Comparison of ENCODE assay signal across 16 mouse cellular contexts in genomic region chr7:127926066-127926465, GRCm38 (mm10). TPM values are rescaled to one million over a fixed set of nuclear protein-coding genes. Genes with fewer than 3 reads are reported as not detected.
DNase-seq lines count a peak whose midpoint lies in the region; ATAC-seq and TF ChIP-seq lines count a peak whose summit lies in the region.
"Had no signal": no experiment of that assay in that cellular context is flagged by ENCODE, and none has a peak within 500 bp of the region (broad histone marks: within the 10 kb centered on the region; RNA-seq: fewer than 3 reads in every experiment).

No protein-coding gene starts in this region.

- no peak overlapping the region for H3K4me2 ChIP-seq in forebrain, postnatal 0 days (ENCODE audit: low read depth)
- H3K4me2 ChIP-seq in embryonic facial prominence, embryonic 14.5 days (ENCODE audit: low read depth, low read length) = no peak overlapping the region; the same call in 1 of the 2 replicates
- no peak overlapping the region for H3K4me2 ChIP-seq in heart, embryonic 11.5 days
- H3K4me2 ChIP-seq: liver, embryonic 12.5 days; midbrain, embryonic 15.5 days had no signal

- no peak for TF ChIP-seq CTCF in forebrain, postnatal 0 days (IDR thresholded peaks at IDR 0.05; ENCODE audit: low read depth)

- H3K4me3 ChIP-seq in forebrain, embryonic 10.5 days = no peak overlapping the region
- H3K4me3 ChIP-seq in forebrain, postnatal 0 days (ENCODE audit: low read depth, low read length) = no peak overlapping the region
- no peak overlapping the region for H3K4me3 ChIP-seq in embryonic facial prominence, embryonic 14.5 days (ENCODE audit: low read depth, low read length)
- H3K4me3 ChIP-seq in heart, embryonic 11.5 days (ENCODE audit: low read depth, low read length) = no peak overlapping the region
- H3K4me3 ChIP-seq: liver, embryonic 12.5 days; midbrain, embryonic 15.5 days had no signal

- peaks cover 66% of the 10 kb centered on the region for H3K36me3 ChIP-seq in forebrain, embryonic 10.5 days (replicated peaks)
- peaks cover 36% of the 10 kb centered on the region for H3K36me3 ChIP-seq in forebrain, postnatal 0 days (ENCODE audit: insufficient read depth)
- H3K36me3 ChIP-seq in embryonic facial prominence, embryonic 14.5 days (ENCODE audit: control insufficient read depth, insufficient read depth, low read length) = peaks cover 52% of the 10 kb centered on the region
- H3K36me3 ChIP-seq in heart, embryonic 11.5 days (ENCODE audit: control insufficient read depth, insufficient read depth, low read length) = no peaks in the 10 kb centered on the region

- no peak for ATAC-seq in forebrain, postnatal 0 days
- ATAC-seq in embryonic facial prominence, embryonic 14.5 days (ENCODE audit: low read depth) = no peak
- no peak for ATAC-seq in heart, embryonic 11.5 days (replicated peaks; ENCODE audit: insufficient number of reproducible peaks, low FRiP score, low TSS enrichment)
- ATAC-seq: forebrain, embryonic 16.5 days; liver, embryonic 12.5 days; midbrain, embryonic 15.5 days had no signal

- no peaks in the 10 kb centered on the region for H3K9me3 ChIP-seq in forebrain, embryonic 10.5 days
- no peaks in the 10 kb centered on the region for H3K9me3 ChIP-seq in forebrain, postnatal 0 days (ENCODE audit: low read length)
- H3K9me3 ChIP-seq in embryonic facial prominence, embryonic 14.5 days (ENCODE audit: control insufficient read depth, low read length) = no peaks in the 10 kb centered on the region
- no peaks in the 10 kb centered on the region for H3K9me3 ChIP-seq in heart, embryonic 11.5 days (replicated peaks; ENCODE audit: control insufficient read depth, low read length)
- H3K9me3 ChIP-seq: liver, embryonic 12.5 days; midbrain, embryonic 15.5 days had no signal

- peak overlapping the region; percentile 15; the same call in 1 of the 2 replicates for H3K27ac ChIP-seq in forebrain, embryonic 10.5 days
- no peak overlapping the region for H3K27ac ChIP-seq in forebrain, postnatal 0 days (ENCODE audit: low read depth, low read length)
- peak overlapping the region; percentile 72 for H3K27ac ChIP-seq in embryonic facial prominence, embryonic 14.5 days (replicated peaks; ENCODE audit: low read depth, low read length)
- H3K27ac ChIP-seq in heart, embryonic 11.5 days (ENCODE audit: low read depth, low read length) = no peak overlapping the region
- H3K27ac ChIP-seq: liver, embryonic 12.5 days; midbrain, embryonic 15.5 days had no signal

- H3K4me1 ChIP-seq in forebrain, embryonic 10.5 days = peaks cover 23% of the 10 kb centered on the region
- H3K4me1 ChIP-seq in forebrain, postnatal 0 days (ENCODE audit: insufficient read depth) = no peaks in the 10 kb centered on the region
- H3K4me1 ChIP-seq in embryonic facial prominence, embryonic 14.5 days (ENCODE audit: control insufficient read depth, insufficient read depth, low read length) = no peaks in the 10 kb centered on the region
- H3K4me1 ChIP-seq in heart, embryonic 11.5 days (ENCODE audit: control insufficient read depth, insufficient read depth, low read length) = 0 out of 2 replicates have a peak, but pooled peaks cover 3% of the 10 kb centered on the region
- H3K4me1 ChIP-seq: midbrain, embryonic 15.5 days had no signal

- no peak overlapping the region for H3K9ac ChIP-seq in forebrain, postnatal 0 days
- H3K9ac ChIP-seq in embryonic facial prominence, embryonic 14.5 days (ENCODE audit: low read depth, low read length) = no peak overlapping the region
- no peak overlapping the region for H3K9ac ChIP-seq in heart, embryonic 11.5 days (ENCODE audit: low read depth, low read length)
- H3K9ac ChIP-seq: liver, embryonic 12.5 days; midbrain, embryonic 15.5 days had no signal

- H3K27me3 ChIP-seq in forebrain, embryonic 10.5 days (ENCODE audit: poor library complexity, severe bottlenecking) = peaks cover 32% of the 10 kb centered on the region
- H3K27me3 ChIP-seq in forebrain, postnatal 0 days (ENCODE audit: insufficient read depth, low read length) = peaks cover 10% of the 10 kb centered on the region; the same call in 1 of the 2 replicates
- H3K27me3 ChIP-seq in embryonic facial prominence, embryonic 14.5 days (replicated peaks; ENCODE audit: control insufficient read depth, insufficient read depth, low read length) = peaks cover 18% of the 10 kb centered on the region; the same call in 1 of the 2 replicates
- peaks cover 17% of the 10 kb centered on the region for H3K27me3 ChIP-seq in heart, embryonic 11.5 days (ENCODE audit: control insufficient read depth, insufficient read depth, low read length)

- no peak for DNase-seq in forebrain, embryonic 10.5 days (ENCODE audit: extremely low spot score, low spot score)
- DNase-seq in forebrain, postnatal 0 days = no peak
- no peak for DNase-seq in embryonic facial prominence, embryonic 14.5 days (ENCODE audit: low spot score)
- peak; percentile 86 to 91 for DNase-seq in kidney, adult 8-10 months
- peak; percentile 80 to 91 for DNase-seq in kidney, postnatal 36 days
- DNase-seq in cerebellum, postnatal 36 days = no peak
- DNase-seq in spleen, adult 12 weeks (ENCODE audit: low spot score) = no peak
- DNase-seq: adrenal gland, adult 8-10 months; cerebellum, adult 18-20 months; gastrocnemius, postnatal 14 days; heart, postnatal 14 days had no signal

- 90% methylated on average over 8 of the region's 8 CpGs for WGBS in forebrain, embryonic 10.5 days
- WGBS in forebrain, postnatal 0 days = 87% methylated on average over 8 of the region's 8 CpGs
- WGBS in embryonic facial prominence, embryonic 14.5 days = 80% methylated on average over 8 of the region's 8 CpGs
- WGBS in heart, embryonic 11.5 days (ENCODE audit: insufficient replicate concordance) = 84% methylated on average over 8 of the region's 8 CpGs

RNA-seq across cellular contexts. Expression of gene Prss8, which starts 3.8 kb away (rescaled TPM):
- 5.0 and 5.9 TPM in 2 replicates for polyA plus RNA-seq in forebrain, embryonic 10.5 days (2016; fragmentation: Nextera tagmentation; extraction: Ambion mirVana)
- total RNA-seq in forebrain, postnatal 0 days (2014; rRNA removed) = 0.38 and 1.1 TPM in 2 replicates
- polyA plus RNA-seq in forebrain, postnatal 0 days (2015; fragmentation: Nextera tagmentation; extraction: Ambion mirVana) = 0.92 and 1.5 TPM in 2 replicates
- polyA plus RNA-seq in embryonic facial prominence, embryonic 14.5 days (2014; fragmentation: Nextera tagmentation; extraction: Ambion mirVana) = 11.1 and 11.3 TPM in 2 replicates
- polyA plus RNA-seq in heart, embryonic 11.5 days (2014; fragmentation: Nextera tagmentation; extraction: Ambion mirVana) = 0.94 and 0.96 TPM in 2 replicates
- total RNA-seq: gastrocnemius, postnatal 14 days; megakaryocyte progenitor cell, adult 5-6 weeks had no signal

RNA-seq across cellular contexts. Expression of gene Kat8, which starts 13.8 kb away (rescaled TPM):
- polyA plus RNA-seq in forebrain, embryonic 10.5 days (2016; fragmentation: Nextera tagmentation; extraction: Ambion mirVana) = 47.4 and 49.0 TPM in 2 replicates
- 30.6 and 41.1 TPM in 2 replicates for total RNA-seq in forebrain, postnatal 0 days (2014; rRNA removed)
- 34.8 and 37.0 TPM in 2 replicates for polyA plus RNA-seq in forebrain, postnatal 0 days (2015; fragmentation: Nextera tagmentation; extraction: Ambion mirVana)
- 31.7 and 35.5 TPM in 2 replicates for polyA plus RNA-seq in embryonic facial prominence, embryonic 14.5 days (2014; fragmentation: Nextera tagmentation; extraction: Ambion mirVana)
- polyA plus RNA-seq in heart, embryonic 11.5 days (2014; fragmentation: Nextera tagmentation; extraction: Ambion mirVana) = 30.7 and 32.6 TPM in 2 replicates

RNA-seq across cellular contexts. Expression of gene Prss36, which starts 20.5 kb away (rescaled TPM):
- polyA plus RNA-seq in forebrain, embryonic 10.5 days (2016; fragmentation: Nextera tagmentation; extraction: Ambion mirVana) = 11.5 and 12.5 TPM in 2 replicates
- 6.4 and 18.4 TPM in 2 replicates for total RNA-seq in forebrain, postnatal 0 days (2014; rRNA removed)
- 15.6 and 18.3 TPM in 2 replicates for polyA plus RNA-seq in forebrain, postnatal 0 days (2015; fragmentation: Nextera tagmentation; extraction: Ambion mirVana)
- 10.6 and 11.1 TPM in 2 replicates for polyA plus RNA-seq in embryonic facial prominence, embryonic 14.5 days (2014; fragmentation: Nextera tagmentation; extraction: Ambion mirVana)
- 10.3 and 10.6 TPM in 2 replicates for polyA plus RNA-seq in heart, embryonic 11.5 days (2014; fragmentation: Nextera tagmentation; extraction: Ambion mirVana)

RNA-seq across cellular contexts. Expression of gene Bckdk, which starts 22.2 kb away (rescaled TPM):
- 130 and 140 TPM in 2 replicates for polyA plus RNA-seq in forebrain, embryonic 10.5 days (2016; fragmentation: Nextera tagmentation; extraction: Ambion mirVana)
- total RNA-seq in forebrain, postnatal 0 days (2014; rRNA removed) = 43.0 and 56.2 TPM in 2 replicates
- polyA plus RNA-seq in forebrain, postnatal 0 days (2015; fragmentation: Nextera tagmentation; extraction: Ambion mirVana) = 66.8 and 69.3 TPM in 2 replicates
- polyA plus RNA-seq in embryonic facial prominence, embryonic 14.5 days (2014; fragmentation: Nextera tagmentation; extraction: Ambion mirVana) = 121 and 125 TPM in 2 replicates
- polyA plus RNA-seq in heart, embryonic 11.5 days (2014; fragmentation: Nextera tagmentation; extraction: Ambion mirVana) = 166 and 174 TPM in 2 replicates

RNA-seq across cellular contexts. Expression of gene Vkorc1, which starts 30.6 kb away (rescaled TPM):
- polyA plus RNA-seq in forebrain, embryonic 10.5 days (2016; fragmentation: Nextera tagmentation; extraction: Ambion mirVana) = 32.2 and 41.4 TPM in 2 replicates
- 17.2 and 28.0 TPM in 2 replicates for total RNA-seq in forebrain, postnatal 0 days (2014; rRNA removed)
- 69.4 and 73.0 TPM in 2 replicates for polyA plus RNA-seq in forebrain, postnatal 0 days (2015; fragmentation: Nextera tagmentation; extraction: Ambion mirVana)
- 286 and 318 TPM in 2 replicates for polyA plus RNA-seq in embryonic facial prominence, embryonic 14.5 days (2014; fragmentation: Nextera tagmentation; extraction: Ambion mirVana)
- 98.7 and 101 TPM in 2 replicates for polyA plus RNA-seq in heart, embryonic 11.5 days (2014; fragmentation: Nextera tagmentation; extraction: Ambion mirVana)

Comparison
In these comparisons a context has a peak if more than half of its experiments do, and no peak if none do; other contexts are left out.
1. H3K27ac ChIP-seq: peak in forebrain, embryonic 10.5 days (single experiment) and embryonic facial prominence, embryonic 14.5 days (single experiment); none in forebrain, postnatal 0 days (single experiment) and heart, embryonic 11.5 days (single experiment).
2. DNase-seq: peak in kidney, adult 8-10 months (2 of 2) and kidney, postnatal 36 days (2 of 2); none in forebrain, embryonic 10.5 days (single experiment), forebrain, postnatal 0 days (single experiment), embryonic facial prominence, embryonic 14.5 days (single experiment), cerebellum, postnatal 36 days (0 of 2) and spleen, adult 12 weeks (single experiment).